In the genomic region with DNA sequence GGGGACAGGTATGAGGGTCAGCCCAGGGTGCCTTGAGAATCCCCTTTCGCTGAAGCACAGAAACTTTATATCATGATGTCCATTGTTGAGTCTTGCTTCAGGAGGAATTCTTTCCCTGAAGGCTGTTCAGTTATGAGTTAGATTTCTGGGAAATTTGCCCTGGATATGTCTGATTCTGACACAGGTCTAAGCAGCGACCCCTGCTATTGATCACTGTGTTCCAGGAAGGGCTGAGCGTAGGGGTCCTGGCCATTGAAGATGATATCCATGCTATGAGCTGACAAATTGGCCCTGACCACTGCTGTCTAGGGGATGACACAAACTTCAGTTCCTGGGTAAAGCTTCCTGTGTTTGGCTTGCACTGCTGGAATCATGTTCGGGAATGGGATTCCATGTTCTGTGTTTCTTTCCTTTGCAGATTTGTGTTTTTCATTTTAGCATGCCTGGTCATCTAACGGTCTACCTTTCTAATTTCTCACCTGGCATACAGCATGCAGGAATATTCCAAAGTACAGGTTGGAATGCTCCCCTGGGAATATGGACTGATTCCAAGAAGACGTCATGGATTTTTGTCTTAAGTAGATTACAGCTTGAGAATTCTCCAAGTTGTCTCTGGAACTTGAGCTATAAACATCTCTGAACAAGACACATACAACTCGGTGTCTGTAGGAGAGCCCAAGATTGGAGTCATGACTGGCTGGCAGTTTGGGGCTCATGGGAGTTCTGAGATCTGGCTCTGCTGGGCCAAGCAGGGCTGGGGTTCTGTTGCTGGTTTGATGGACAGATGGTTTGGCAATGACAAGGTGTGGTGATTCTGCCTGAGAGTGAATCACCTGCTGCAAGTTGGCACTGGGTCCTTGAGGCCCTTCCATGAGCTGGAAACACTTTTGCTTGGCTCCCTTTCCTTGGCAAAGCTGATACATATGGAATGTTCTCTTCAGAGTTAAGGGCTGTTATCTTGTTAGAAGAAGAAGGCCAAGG, we compare ENCODE assay signal across 28 mouse cellular contexts.
DNase-seq lines count a peak whose midpoint lies in the region; ATAC-seq lines count a peak whose summit lies in the region.
"Had no signal": no experiment of that assay in that cellular context is flagged by ENCODE, and none has a peak within 500 bp of the region (broad histone marks: within the 10 kb centered on the region; RNA-seq: fewer than 3 reads in every experiment).

No protein-coding gene starts in this region.

- no peak for DNase-seq in cerebellum, postnatal 4 days (ENCODE audit: low spot score in 2 of 2)
- DNase-seq in brain, adult 2 months (ENCODE audit: low read depth, low spot score), result peak; percentile 92
- DNase-seq in cerebellum, adult 8-10 months, result peak; percentile 74
- DNase-seq in cerebellum, postnatal 25 days, result peak; percentile 78 to 82
- no peak for DNase-seq in kidney, postnatal 4 days
- DNase-seq in gastrocnemius, postnatal 36 days, result no peak
- no peak for DNase-seq in midbrain, embryonic 10.5 days (ENCODE audit: low spot score)
- DNase-seq: adrenal gland, postnatal 10 days; gastrocnemius, adult 2 months; heart, postnatal 14 days; kidney, adult 8-10 months; layer of hippocampus, adult 9-11 months; liver, embryonic 13.5 days; lung, adult 2 months; lung, postnatal 14 days had no signal

- intact Hi-C loops in gastrocnemius, postnatal 36 days (cut with DNase I), result no loop called here

- no peak overlapping the region for H3K27ac ChIP-seq in midbrain, embryonic 10.5 days (replicated peaks)
- H3K27ac ChIP-seq: forebrain, embryonic 10.5 days; gastrocnemius, adult 2 months; heart, embryonic 13.5 days; hindbrain, postnatal 0 days; intestine, embryonic 15.5 days; kidney, postnatal 0 days; limb, embryonic 10.5 days; limb, embryonic 15.5 days; liver, embryonic 13.5 days; midbrain, embryonic 12.5 days; neural tube, embryonic 13.5 days had no signal

- H3K4me1 ChIP-seq in midbrain, embryonic 10.5 days, result peaks cover 7% of the 10 kb centered on the region
- H3K4me1 ChIP-seq: intestine, embryonic 15.5 days; limb, embryonic 10.5 days; limb, embryonic 15.5 days; liver, embryonic 13.5 days; midbrain, embryonic 12.5 days had no signal

- H3K36me3 ChIP-seq in midbrain, embryonic 10.5 days, result no peaks in the 10 kb centered on the region
- H3K36me3 ChIP-seq: forebrain, embryonic 10.5 days; G1E; heart, embryonic 13.5 days; intestine, embryonic 15.5 days; limb, embryonic 10.5 days; limb, embryonic 15.5 days; liver, embryonic 13.5 days; midbrain, embryonic 12.5 days; neural tube, embryonic 13.5 days had no signal

- no peak overlapping the region for H3K4me3 ChIP-seq in midbrain, embryonic 10.5 days
- H3K4me3 ChIP-seq: forebrain, embryonic 10.5 days; gastrocnemius, adult 2 months; heart, embryonic 13.5 days; intestine, embryonic 15.5 days; limb, embryonic 10.5 days; limb, embryonic 15.5 days; liver, embryonic 13.5 days; midbrain, embryonic 12.5 days; neural tube, embryonic 13.5 days had no signal

- H3K9me3 ChIP-seq in midbrain, embryonic 10.5 days (replicated peaks), result no peaks in the 10 kb centered on the region
- H3K9me3 ChIP-seq: forebrain, embryonic 10.5 days; G1E; heart, embryonic 13.5 days; intestine, embryonic 15.5 days; limb, embryonic 10.5 days; limb, embryonic 15.5 days; liver, embryonic 13.5 days; midbrain, embryonic 12.5 days; neural tube, embryonic 13.5 days had no signal

- ATAC-seq in cerebellum, adult (ENCODE audit: insufficient number of reproducible peaks, low FRiP score, low TSS enrichment), result peak; percentile 89
- ATAC-seq: forebrain, embryonic 16.5 days; hindbrain, postnatal 0 days; intestine, embryonic 15.5 days; Patski had no signal

- 89% methylated on average over 7 of the region's 7 CpGs for WGBS in midbrain, embryonic 10.5 days

- no peaks in the 10 kb centered on the region for H3K27me3 ChIP-seq in midbrain, embryonic 10.5 days (ENCODE audit: low read depth, poor library complexity, severe bottlenecking)
- H3K27me3 ChIP-seq: heart, embryonic 13.5 days; intestine, embryonic 15.5 days; limb, embryonic 15.5 days; liver, embryonic 13.5 days; midbrain, embryonic 12.5 days; neural tube, embryonic 13.5 days; Patski had no signal

Comparison
In these comparisons a context has a peak if more than half of its experiments do, and no peak if none do; other contexts are left out.
1. DNase-seq: peak in brain, adult 2 months (single experiment), cerebellum, adult 8-10 months (single experiment) and cerebellum, postnatal 25 days (2 of 2); none in cerebellum, postnatal 4 days (0 of 2), kidney, postnatal 4 days (0 of 2), gastrocnemius, postnatal 36 days (0 of 2) and midbrain, embryonic 10.5 days (single experiment).